Mouse (Mus musculus): Measurements from ENCODE around the gene Zfp300. TPM values are rescaled to one million over a fixed set of nuclear protein-coding genes. Genes with fewer than 3 reads are reported as not detected.

Zfp300 gene
- polyA plus RNA-seq (2014; fragmentation: Nextera tagmentation; extraction: Ambion mirVana): 1.1 and 1.6 TPM in 2 replicates

GRCm38 (mm10) chrX:21088983-21089866 is at the start of gene Zfp300:
TSS of gene Zfp300 (minus strand) at chrX:21089527.
- Histone ChIP-seq H3K36me3 (ENCODE audit: control insufficient read depth, insufficient read depth, low read length) (no peaks in the 10 kb centered on the region), H3K9ac (ENCODE audit: low read length) (peak within 1 kb of the TSS; percentile 34; the same call in 1 of the 2 replicates), H3K4me3 (ENCODE audit: low read depth, low read length) (peak within 1 kb of the TSS; percentile 37), H3K4me2 (ENCODE audit: low read depth, severe bottlenecking) (peak within 1 kb of the TSS; percentile 47), H3K27me3 (ENCODE audit: control insufficient read depth, insufficient read depth, low read length) (no peaks in the 10 kb centered on the region), H3K4me1 (ENCODE audit: control insufficient read depth, insufficient read depth, low read length) (no peaks in the 10 kb centered on the region), H3K9me3 (ENCODE audit: control insufficient read depth, low read length) (no peaks in the 10 kb centered on the region), H3K27ac (replicated peaks; ENCODE audit: low read depth, low read length) (no peak within 1 kb of the TSS)
- DNase-seq (ENCODE audit: low spot score): peak; percentile 58
- ATAC-seq (ENCODE audit: insufficient number of reproducible peaks, low FRiP score, low TSS enrichment, low read depth): peak; percentile 87; the same call in 1 of the 2 replicates
- 22% methylated on average over 27 of the region's 27 CpGs for WGBS

GRCm38 (mm10) chrX:21115520-21115919 is 26.2 kb upstream of the Zfp300 start, which contains the start of gene Ssxa1:
TSS of gene Ssxa1 (plus strand) at chrX:21115820.
- no peaks in the 10 kb centered on the region for H3K4me1 ChIP-seq (ENCODE audit: control insufficient read depth, insufficient read depth, low read length)
- ATAC-seq (ENCODE audit: insufficient number of reproducible peaks, low FRiP score, low TSS enrichment, low read depth) (no peak), DNase-seq (ENCODE audit: low spot score) (no peak)
- no peaks in the 10 kb centered on the region for H3K9me3 ChIP-seq (ENCODE audit: control insufficient read depth, low read length)
- no peaks in the 10 kb centered on the region for H3K36me3 ChIP-seq (ENCODE audit: control insufficient read depth, insufficient read depth, low read length)
- H3K9ac ChIP-seq (ENCODE audit: low read length): no peak within 1 kb of the TSS
- no peak within 1 kb of the TSS for H3K4me3 ChIP-seq (ENCODE audit: low read depth, low read length)
- WGBS: 85% methylated on average over 4 of the region's 4 CpGs
- no peak within 1 kb of the TSS for H3K27ac ChIP-seq (replicated peaks; ENCODE audit: low read depth, low read length)
- no peak within 1 kb of the TSS for H3K4me2 ChIP-seq (ENCODE audit: low read depth, severe bottlenecking)
- no peaks in the 10 kb centered on the region for H3K27me3 ChIP-seq (ENCODE audit: control insufficient read depth, insufficient read depth, low read length)

- no peak for DNase-seq (ENCODE audit: low spot score)
- no peak overlapping the region for H3K27ac ChIP-seq (replicated peaks; ENCODE audit: low read depth, low read length)
- H3K9ac ChIP-seq (ENCODE audit: low read length): no peak overlapping the region
- H3K4me2 ChIP-seq (ENCODE audit: low read depth, severe bottlenecking): peak overlapping the region; percentile 47
- no peaks in the 10 kb centered on the region for H3K36me3 ChIP-seq (ENCODE audit: control insufficient read depth, insufficient read depth, low read length)
- ATAC-seq (ENCODE audit: insufficient number of reproducible peaks, low FRiP score, low TSS enrichment, low read depth): no peak
- H3K4me1 ChIP-seq (ENCODE audit: control insufficient read depth, insufficient read depth, low read length): no peaks in the 10 kb centered on the region
- 58% methylated on average over 7 of the region's 7 CpGs for WGBS
- no peaks in the 10 kb centered on the region for H3K9me3 ChIP-seq (ENCODE audit: control insufficient read depth, low read length)
- no peaks in the 10 kb centered on the region for H3K27me3 ChIP-seq (ENCODE audit: control insufficient read depth, insufficient read depth, low read length)
- H3K4me3 ChIP-seq (ENCODE audit: low read depth, low read length): peak overlapping the region; percentile 37; the same call in 1 of the 2 replicates
These were observed 526 bp upstream of the Zfp300 start for GRCm38 (mm10) chrX:21089867-21090239.

GRCm38 (mm10) chrX:21088645-21088982 is 713 bp downstream of the Zfp300 start:
- no peak overlapping the region for H3K27ac ChIP-seq (replicated peaks; ENCODE audit: low read depth, low read length)
- peak overlapping the region; percentile 34; the same call in 1 of the 2 replicates for H3K9ac ChIP-seq (ENCODE audit: low read length)
- peak overlapping the region; percentile 47 for H3K4me2 ChIP-seq (ENCODE audit: low read depth, severe bottlenecking)
- H3K27me3 ChIP-seq (ENCODE audit: control insufficient read depth, insufficient read depth, low read length): no peaks in the 10 kb centered on the region
- H3K9me3 ChIP-seq (ENCODE audit: control insufficient read depth, low read length): no peaks in the 10 kb centered on the region
- ATAC-seq (ENCODE audit: insufficient number of reproducible peaks, low FRiP score, low TSS enrichment, low read depth) (no peak), DNase-seq (ENCODE audit: low spot score) (no peak)
- no peaks in the 10 kb centered on the region for H3K4me1 ChIP-seq (ENCODE audit: control insufficient read depth, insufficient read depth, low read length)
- peak overlapping the region; percentile 37 for H3K4me3 ChIP-seq (ENCODE audit: low read depth, low read length)
- WGBS: 33% methylated on average over 6 of the region's 6 CpGs
- H3K36me3 ChIP-seq (ENCODE audit: control insufficient read depth, insufficient read depth, low read length): no peaks in the 10 kb centered on the region

GRCm38 (mm10) chrX:21068106-21068505 is 21.2 kb downstream of the Zfp300 start, which contains the start of gene Spaca5:
TSS of gene Spaca5 (plus strand) at chrX:21068406.
- Histone ChIP-seq H3K27me3 (ENCODE audit: control insufficient read depth, insufficient read depth, low read length) (no peaks in the 10 kb centered on the region), H3K4me2 (ENCODE audit: low read depth, severe bottlenecking) (no peak within 1 kb of the TSS), H3K36me3 (ENCODE audit: control insufficient read depth, insufficient read depth, low read length) (no peaks in the 10 kb centered on the region), H3K4me1 (ENCODE audit: control insufficient read depth, insufficient read depth, low read length) (no peaks in the 10 kb centered on the region), H3K9me3 (ENCODE audit: control insufficient read depth, low read length) (no peaks in the 10 kb centered on the region), H3K9ac (ENCODE audit: low read length) (no peak within 1 kb of the TSS), H3K27ac (replicated peaks; ENCODE audit: low read depth, low read length) (no peak within 1 kb of the TSS), H3K4me3 (ENCODE audit: low read depth, low read length) (no peak within 1 kb of the TSS)
- no peak for ATAC-seq (ENCODE audit: insufficient number of reproducible peaks, low FRiP score, low TSS enrichment, low read depth)
- DNase-seq (ENCODE audit: low spot score): no peak

GRCm38 (mm10) chrX:21062544-21062890 is 26.8 kb downstream of the Zfp300 start:
- no peak for DNase-seq (ENCODE audit: low spot score)
- H3K4me1 ChIP-seq (ENCODE audit: control insufficient read depth, insufficient read depth, low read length): no peaks in the 10 kb centered on the region
- H3K36me3 ChIP-seq (ENCODE audit: control insufficient read depth, insufficient read depth, low read length): no peaks in the 10 kb centered on the region
- H3K9me3 ChIP-seq (ENCODE audit: control insufficient read depth, low read length): no peaks in the 10 kb centered on the region
- H3K4me3 ChIP-seq (ENCODE audit: low read depth, low read length): no peak overlapping the region
- 78% methylated on average over 3 of the region's 3 CpGs for WGBS
- H3K9ac ChIP-seq (ENCODE audit: low read length): no peak overlapping the region
- no peak for ATAC-seq (ENCODE audit: insufficient number of reproducible peaks, low FRiP score, low TSS enrichment, low read depth)
- no peaks in the 10 kb centered on the region for H3K27me3 ChIP-seq (ENCODE audit: control insufficient read depth, insufficient read depth, low read length)
- H3K27ac ChIP-seq (replicated peaks; ENCODE audit: low read depth, low read length): no peak overlapping the region
- no peak overlapping the region for H3K4me2 ChIP-seq (ENCODE audit: low read depth, severe bottlenecking)

- Histone ChIP-seq H3K36me3 (ENCODE audit: control insufficient read depth, insufficient read depth, low read length) (no peaks in the 10 kb centered on the region), H3K9me3 (ENCODE audit: control insufficient read depth, low read length) (no peaks in the 10 kb centered on the region), H3K4me2 (ENCODE audit: low read depth, severe bottlenecking) (peak within 1 kb of the TSS; percentile 47), H3K27me3 (ENCODE audit: control insufficient read depth, insufficient read depth, low read length) (no peaks in the 10 kb centered on the region), H3K27ac (replicated peaks; ENCODE audit: low read depth, low read length) (no peak within 1 kb of the TSS), H3K9ac (ENCODE audit: low read length) (peak within 1 kb of the TSS; percentile 37), H3K4me1 (ENCODE audit: control insufficient read depth, insufficient read depth, low read length) (no peaks in the 10 kb centered on the region), H3K4me3 (ENCODE audit: low read depth, low read length) (peak within 1 kb of the TSS; percentile 39)
- peak; percentile 83; the same call in 1 of the 2 replicates for ATAC-seq (ENCODE audit: insufficient number of reproducible peaks, low FRiP score, low TSS enrichment, low read depth)
- 20% methylated on average over 25 of the region's 25 CpGs for WGBS
- DNase-seq (ENCODE audit: low spot score): peak; percentile 67
These were observed 27.3 kb downstream of the Zfp300 start, which contains the start of gene Zfp182 for GRCm38 (mm10) chrX:21061866-21062543. TSS of gene Zfp182 (minus strand) at chrX:21062316.

GRCm38 (mm10) chrX:21061460-21061859 is 27.9 kb downstream of the Zfp300 start:
- H3K36me3 ChIP-seq (ENCODE audit: control insufficient read depth, insufficient read depth, low read length): no peaks in the 10 kb centered on the region
- peak overlapping the region; percentile 47 for H3K4me2 ChIP-seq (ENCODE audit: low read depth, severe bottlenecking)
- no peak for ATAC-seq (ENCODE audit: insufficient number of reproducible peaks, low FRiP score, low TSS enrichment, low read depth)
- H3K4me1 ChIP-seq (ENCODE audit: control insufficient read depth, insufficient read depth, low read length): no peaks in the 10 kb centered on the region
- H3K4me3 ChIP-seq (ENCODE audit: low read depth, low read length): peak overlapping the region; percentile 39
- no peaks in the 10 kb centered on the region for H3K27me3 ChIP-seq (ENCODE audit: control insufficient read depth, insufficient read depth, low read length)
- no peaks in the 10 kb centered on the region for H3K9me3 ChIP-seq (ENCODE audit: control insufficient read depth, low read length)
- no peak overlapping the region for H3K27ac ChIP-seq (replicated peaks; ENCODE audit: low read depth, low read length)
- WGBS: 26% methylated on average over 9 of the region's 9 CpGs
- H3K9ac ChIP-seq (ENCODE audit: low read length): peak overlapping the region; percentile 37
- peak; percentile 20 for DNase-seq (ENCODE audit: low spot score)
